Mouse (Mus musculus) midbrain, embryonic 11.5 days (tissue): ENCODE results near the gene Olfr1330. TPM values are rescaled to one million over a fixed set of nuclear protein-coding genes. Genes with fewer than 3 reads are reported as not detected.
"Not testable (repeated sequence)": the region's sequence is repeated elsewhere in the genome, so short reads cannot be mapped to it uniquely, and the experiment has no call there.

Source experiments
- ATAC-seq: fragments of 200-750 bp; cut with Nextera tagmentation; 2 replicates; pipeline ENCODE4 v1.8.0; 2017; ENCODE audit warnings: moderate TSS enrichment, moderate library complexity; ENCODE audit not compliant: low FRiP score
- DNase-seq: peaks from one replicate; pipeline ENCODE4 v3.0.0; 2015; ENCODE audit warnings: low spot score; ENCODE audit errors: missing footprints
- H3K27ac ChIP-seq: fragments of 300-500 bp; sonication (generic); 2 replicates; pipeline ENCODE4 v1.5.1; 2014; ENCODE audit warnings: low read depth, low read length
- H3K27me3 ChIP-seq: fragments of 300-500 bp; sonication (generic); 2 replicates; pipeline ENCODE4 v1.6.1; 2014; ENCODE audit warnings: mild to moderate bottlenecking, low read length, moderate library complexity, mixed read lengths; ENCODE audit not compliant: control insufficient read depth, insufficient read depth
- H3K36me3 ChIP-seq: fragments of 300-500 bp; sonication (generic); 2 replicates; pipeline ENCODE4 v1.6.1; 2014; ENCODE audit warnings: mild to moderate bottlenecking, low read length, moderate library complexity, mixed read lengths; ENCODE audit not compliant: control insufficient read depth, insufficient read depth
- H3K4me1 ChIP-seq: fragments of 300-500 bp; sonication (generic); 2 replicates; pipeline ENCODE4 v1.6.1; 2014; ENCODE audit warnings: low read length; ENCODE audit not compliant: control insufficient read depth, insufficient read depth
- H3K4me2 ChIP-seq: fragments of 300-500 bp; sonication (generic); 2 replicates; pipeline ENCODE4 v1.6.1; 2014; ENCODE audit warnings: mild to moderate bottlenecking, moderate library complexity
- H3K4me3 ChIP-seq: fragments of 300-500 bp; sonication (generic); 2 replicates; pipeline ENCODE4 v1.5.1; 2014; ENCODE audit warnings: low read depth, low read length
- H3K9ac ChIP-seq: fragments of 300-500 bp; sonication (generic); 2 replicates; pipeline ENCODE4 v1.6.1; 2014; ENCODE audit warnings: low read length
- H3K9me3 ChIP-seq: fragments of 300-500 bp; sonication (generic); 2 replicates; pipeline ENCODE4 v1.6.1; 2016; ENCODE audit warnings: low read length; ENCODE audit not compliant: control insufficient read depth
- WGBS: fragments of 180-500 bp; shearing (Covaris S2); extraction: QIAGEN DNeasy Blood & Tissue Kit; methylation state at CpG from one replicate; pipeline ENCODE4 v1.1.7; 2014; 5-methylcytosine and 5-hydroxymethylcytosine counted together
- polyA plus RNA-seq: library from polyadenylated mRNA; unstranded; fragments of >200 nt; fragmentation: Nextera tagmentation; extraction: Ambion mirVana; gene quantifications from 2 replicates; pipeline ENCODE4 v1.2.1, GENCODE M21; 2014

Olfr1330 gene
- polyA plus RNA-seq: not detected in 2 replicates

- no peak within 1 kb of the TSS for H3K9ac ChIP-seq
- no peak for ATAC-seq
- H3K4me3 ChIP-seq: no peak within 1 kb of the TSS
- no peak within 1 kb of the TSS for H3K4me2 ChIP-seq
- H3K27me3 ChIP-seq: no peaks in the 10 kb centered on the region
- DNase-seq: no peak
- H3K27ac ChIP-seq: no peak within 1 kb of the TSS
- no peaks in the 10 kb centered on the region for H3K9me3 ChIP-seq
- no peaks in the 10 kb centered on the region for H3K4me1 ChIP-seq
- 93% methylated on average over 1 of the region's 1 CpGs for WGBS
- no peaks in the 10 kb centered on the region for H3K36me3 ChIP-seq
Measured at GRCm38 (mm10) chr4:118888297-118888696, at the start of gene Olfr1330. Olfr1330 (plus strand) TSS chr4:118888597.

DNA sequence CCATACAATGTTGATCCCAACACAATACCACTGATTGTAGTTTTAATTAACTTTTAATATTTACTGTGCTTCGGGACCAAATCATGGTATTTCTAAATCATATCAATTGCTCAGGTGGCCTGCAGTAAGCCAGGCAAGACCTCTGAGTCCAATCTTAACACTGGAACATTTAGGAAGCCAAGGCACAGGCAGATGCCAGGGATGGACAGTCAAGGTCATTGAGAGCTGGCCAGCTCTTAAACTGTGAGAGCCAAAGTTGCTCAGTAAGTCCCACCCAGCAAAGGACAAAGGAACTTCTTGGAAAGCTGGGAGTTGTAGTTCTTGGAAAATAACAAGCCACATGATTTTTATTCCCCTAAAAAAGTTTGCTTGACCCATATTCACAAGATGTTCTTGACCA, 26.6 kb upstream of the Olfr1330 start:
- Histone ChIP-seq H3K36me3 (no peaks in the 10 kb centered on the region), H3K4me2 (no peak overlapping the region), H3K9me3 (no peaks in the 10 kb centered on the region), H3K4me1 (no peaks in the 10 kb centered on the region), H3K9ac (no peak overlapping the region), H3K27me3 (no peaks in the 10 kb centered on the region), H3K4me3 (no peak overlapping the region), H3K27ac (no peak overlapping the region)
- 81% methylated on average over 1 of the region's 1 CpGs for WGBS
- ATAC-seq (no peak), DNase-seq (no peak)

DNA sequence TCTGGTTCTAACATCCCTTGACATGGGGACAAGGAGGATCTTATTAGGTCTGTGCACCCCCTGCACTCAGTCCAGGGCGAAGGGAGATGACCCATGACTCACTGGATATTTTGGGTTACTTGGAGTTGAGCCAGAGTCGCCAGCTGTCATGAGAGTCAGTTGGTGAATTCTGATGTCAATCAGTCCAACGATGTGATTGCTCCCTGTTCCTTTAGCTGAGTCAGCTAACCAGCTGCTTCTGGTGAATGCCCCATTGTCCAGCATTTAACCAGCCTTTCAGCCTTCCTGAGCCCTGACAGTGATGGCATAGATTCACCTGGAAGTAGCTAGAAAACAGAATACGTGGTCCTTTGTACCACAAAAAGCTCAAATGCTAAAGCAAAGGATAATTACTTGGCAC, 25.7 kb upstream of the Olfr1330 start:
- H3K4me3 ChIP-seq: no peak overlapping the region
- no peaks in the 10 kb centered on the region for H3K4me1 ChIP-seq
- H3K9me3 ChIP-seq: no peaks in the 10 kb centered on the region
- no peaks in the 10 kb centered on the region for H3K36me3 ChIP-seq
- DNase-seq (no peak), ATAC-seq (no peak)
- H3K27me3 ChIP-seq: no peaks in the 10 kb centered on the region
- no peak overlapping the region for H3K9ac ChIP-seq
- WGBS: 69% methylated on average over 4 of the region's 4 CpGs
- H3K27ac ChIP-seq: no peak overlapping the region
- H3K4me2 ChIP-seq: no peak overlapping the region

DNA sequence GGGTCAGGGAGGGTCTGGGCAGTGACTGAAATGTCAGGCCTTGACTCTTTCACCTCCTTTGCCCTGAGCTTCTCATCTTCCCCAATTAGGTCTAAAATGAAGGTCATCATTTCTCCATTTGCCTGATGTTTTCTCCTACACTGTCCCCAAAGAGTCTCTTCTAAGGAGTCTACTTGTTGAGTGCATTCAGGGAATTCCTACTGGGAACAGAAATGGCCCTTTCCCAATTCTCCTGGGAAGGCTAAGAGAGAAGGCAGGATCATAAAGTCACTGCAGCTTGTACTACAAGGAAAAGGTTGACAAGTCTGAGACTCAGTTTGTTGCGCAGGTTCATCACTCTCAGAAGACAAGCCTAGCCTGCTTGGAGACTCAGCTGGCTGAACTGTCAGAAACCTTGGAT, 24.0 kb upstream of the Olfr1330 start, which contains the start of gene Olfr1331:
TSS of gene Olfr1331 (plus strand) at position 301 of the 400 bp plus-strand sequence.
- DNase-seq (no peak), ATAC-seq (no peak)
- H3K4me3 ChIP-seq: no peak within 1 kb of the TSS
- no peaks in the 10 kb centered on the region for H3K27me3 ChIP-seq
- H3K4me2 ChIP-seq: no peak within 1 kb of the TSS
- H3K9ac ChIP-seq: no peak within 1 kb of the TSS
- no peaks in the 10 kb centered on the region for H3K9me3 ChIP-seq
- WGBS: 96% methylated on average over 1 of the region's 1 CpGs
- H3K27ac ChIP-seq: no peak within 1 kb of the TSS
- no peaks in the 10 kb centered on the region for H3K4me1 ChIP-seq
- H3K36me3 ChIP-seq: no peaks in the 10 kb centered on the region

GRCm38 (mm10) chr4:118867566-118867965, 20.8 kb upstream of the Olfr1330 start:
- no peak overlapping the region for H3K4me2 ChIP-seq
- H3K9me3 ChIP-seq: no peaks in the 10 kb centered on the region
- H3K9ac ChIP-seq: no peak overlapping the region
- H3K4me1 ChIP-seq: no peaks in the 10 kb centered on the region
- H3K4me3 ChIP-seq: no peak overlapping the region
- ATAC-seq: no peak
- no peak overlapping the region for H3K27ac ChIP-seq
- no peaks in the 10 kb centered on the region for H3K36me3 ChIP-seq
- no peak for DNase-seq
- H3K27me3 ChIP-seq: no peaks in the 10 kb centered on the region

GRCm38 (mm10) chr4:118901981-118902380, 13.6 kb downstream of the Olfr1330 start:
- Histone ChIP-seq H3K4me2 (no peak overlapping the region), H3K27me3 (no peaks in the 10 kb centered on the region), H3K36me3 (no peaks in the 10 kb centered on the region), H3K27ac (no peak overlapping the region), H3K9me3 (no peaks in the 10 kb centered on the region), H3K4me1 (no peaks in the 10 kb centered on the region), H3K4me3 (no peak overlapping the region), H3K9ac (no peak overlapping the region)
- WGBS: 70% methylated on average over 2 of the region's 2 CpGs
- ATAC-seq: no peak
- no peak for DNase-seq

- not testable (repeated sequence) for H3K9me3 ChIP-seq, H3K27ac ChIP-seq, H3K9ac ChIP-seq, DNase-seq, H3K27me3 ChIP-seq, H3K4me3 ChIP-seq, H3K4me2 ChIP-seq, H3K36me3 ChIP-seq, ATAC-seq, H3K4me1 ChIP-seq
- WGBS: 63% methylated on average over 2 of the region's 2 CpGs
Measured at GRCm38 (mm10) chr4:118917365-118917764, 29.0 kb downstream of the Olfr1330 start, which contains the start of gene Olfr1329. Olfr1329 (minus strand) TSS chr4:118917465.

- DNase-seq, H3K4me2 ChIP-seq: not testable (repeated sequence)
Measured at GRCm38 (mm10) chr4:118931326-118931725, 42.9 kb downstream of the Olfr1330 start.

DNA sequence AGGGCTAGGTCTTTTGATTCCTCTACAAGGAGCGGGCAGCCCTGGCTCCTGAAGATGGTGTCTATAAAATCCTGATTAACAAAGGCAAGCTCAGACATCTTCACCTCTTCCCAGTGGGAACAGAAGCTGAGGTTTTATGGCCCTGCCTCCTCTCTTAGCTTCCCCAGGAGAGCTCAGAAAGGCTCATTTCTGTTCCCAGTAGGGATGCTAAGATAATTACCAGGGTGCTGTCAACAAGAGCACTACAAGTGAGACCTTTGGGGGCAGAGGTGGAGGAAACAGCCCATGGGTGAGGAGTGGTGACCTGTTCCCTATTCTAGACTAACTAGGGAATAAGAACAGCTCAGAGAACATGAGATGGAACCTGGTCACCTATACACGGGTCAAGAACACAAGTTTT, 50.1 kb downstream of the Olfr1330 start, which contains the start of gene Olfr1328:
TSS of gene Olfr1328 (minus strand) at position 101 of the 400 bp plus-strand sequence.
- Histone ChIP-seq H3K9ac (no peak within 1 kb of the TSS), H3K36me3 (no peaks in the 10 kb centered on the region), H3K4me2 (no peak within 1 kb of the TSS), H3K9me3 (no peaks in the 10 kb centered on the region), H3K27ac (no peak within 1 kb of the TSS), H3K27me3 (no peaks in the 10 kb centered on the region), H3K4me3 (no peak within 1 kb of the TSS), H3K4me1 (no peaks in the 10 kb centered on the region)
- 77% methylated on average over 2 of the region's 2 CpGs for WGBS
- ATAC-seq: no peak
- DNase-seq: no peak

More at GRCm38 (mm10) chr4:118931326-118931725, 42.9 kb downstream of the Olfr1330 start:
- 72% methylated on average over 3 of the region's 3 CpGs for WGBS
- H3K4me3 ChIP-seq, H3K36me3 ChIP-seq, H3K27ac ChIP-seq, H3K4me1 ChIP-seq, H3K9me3 ChIP-seq, ATAC-seq, H3K27me3 ChIP-seq, H3K9ac ChIP-seq: not testable (repeated sequence)
